Mouse (Mus musculus) thymus, adult 2 months (tissue): ENCODE data around the gene 4930519P11Rik. TPM values are rescaled to one million over a fixed set of nuclear protein-coding genes. Genes with fewer than 3 reads are reported as not detected.

Source experiments
- DNase-seq: peaks from one replicate; pipeline ENCODE4 v3.0.0; 2021
- H3K27ac ChIP-seq: fragments of 200-500 bp; 2 replicates; pipeline ENCODE4 v1.5.1; 2012; ENCODE audit warnings: low read length, control low read depth; ENCODE audit not compliant: control insufficient read depth, insufficient read depth
- H3K27me3 ChIP-seq: fragments of 200-500 bp; 2 replicates; pipeline ENCODE4 v1.6.1; 2012; ENCODE audit warnings: mild to moderate bottlenecking, low read length, moderate library complexity, mixed read lengths; ENCODE audit not compliant: control insufficient read depth, insufficient read depth
- H3K36me3 ChIP-seq: fragments of 200-500 bp; 2 replicates; pipeline ENCODE4 v1.6.1; 2012; ENCODE audit warnings: mild to moderate bottlenecking, low read length, moderate library complexity; ENCODE audit not compliant: control insufficient read depth, insufficient read depth
- H3K4me1 ChIP-seq: fragments of 200-500 bp; replicated peaks from 2 replicates; pipeline ENCODE4 v1.6.1; 2012; ENCODE audit warnings: low read length; ENCODE audit not compliant: control insufficient read depth, insufficient read depth
- H3K4me3 ChIP-seq: fragments of 200-500 bp; 2 replicates; pipeline ENCODE4 v1.5.1; 2012; ENCODE audit warnings: mild to moderate bottlenecking, low read length, control low read depth, moderate library complexity; ENCODE audit not compliant: control insufficient read depth, insufficient read depth
- CTCF ChIP-seq: fragments of 200-500 bp; IDR thresholded peaks from 2 replicates; pipeline ENCODE4 v1.5.1; 2012; ENCODE audit warnings: mild to moderate bottlenecking, control low read depth, low read length, moderate library complexity, borderline replicate concordance; ENCODE audit not compliant: control insufficient read depth, poor library complexity, insufficient read depth; ENCODE audit errors: extremely low read depth
- POLR2A ChIP-seq: fragments of 200-500 bp; IDR thresholded peaks from 2 replicates; pipeline ENCODE4 v1.6.1; 2012; ENCODE audit warnings: mild to moderate bottlenecking, low read length, control low read depth, moderate library complexity; ENCODE audit not compliant: control insufficient read depth, poor library complexity, insufficient read depth; ENCODE audit errors: extremely low read depth
- WGBS: fragments of 180-500 bp; shearing (Covaris S2); methylation state at CpG from one replicate; pipeline ENCODE4 v1.1.7; 2018; 5-methylcytosine and 5-hydroxymethylcytosine counted together
- polyA plus RNA-seq: library from polyadenylated mRNA; depleted of rRNA; stranded (reverse); fragments of >200 nt; gene quantifications from 2 replicates; pipeline ENCODE4 v1.2.3, GENCODE M21; 2012

4930519P11Rik gene
- polyA plus RNA-seq, 1 experiment = 1.5 TPM

DNA sequence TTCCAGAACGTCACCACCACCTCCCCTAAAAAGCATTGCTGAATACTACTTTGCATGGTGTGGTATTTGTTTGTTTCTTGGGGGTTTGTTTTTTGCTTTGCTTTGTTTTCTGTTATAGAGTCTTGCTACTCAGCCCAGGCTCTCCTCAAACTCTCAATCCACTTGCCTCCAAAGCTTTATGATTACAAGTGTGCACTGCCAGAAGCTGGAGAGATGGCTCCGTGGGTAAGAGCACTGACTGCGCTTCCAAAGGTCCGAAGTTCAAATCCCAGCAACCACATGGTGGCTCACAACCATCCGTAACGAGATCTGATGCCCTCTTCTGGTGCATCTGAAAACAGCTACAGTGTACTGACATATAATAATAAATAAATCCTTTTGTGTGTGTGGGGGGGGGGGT, 12.7 kb downstream of the 4930519P11Rik start:
- Histone ChIP-seq H3K4me1 (peaks cover 30% of the 10 kb centered on the region), H3K27me3 (no peaks in the 10 kb centered on the region), H3K27ac (no peak overlapping the region), H3K4me3 (no peak overlapping the region), H3K36me3 (0 out of 2 replicates have a peak, but pooled peaks cover 5% of the 10 kb centered on the region)
- 94% methylated on average over 6 of the region's 6 CpGs for WGBS
- no peak for DNase-seq
- no peak for TF ChIP-seq POLR2A
- TF ChIP-seq CTCF = no peak

DNA sequence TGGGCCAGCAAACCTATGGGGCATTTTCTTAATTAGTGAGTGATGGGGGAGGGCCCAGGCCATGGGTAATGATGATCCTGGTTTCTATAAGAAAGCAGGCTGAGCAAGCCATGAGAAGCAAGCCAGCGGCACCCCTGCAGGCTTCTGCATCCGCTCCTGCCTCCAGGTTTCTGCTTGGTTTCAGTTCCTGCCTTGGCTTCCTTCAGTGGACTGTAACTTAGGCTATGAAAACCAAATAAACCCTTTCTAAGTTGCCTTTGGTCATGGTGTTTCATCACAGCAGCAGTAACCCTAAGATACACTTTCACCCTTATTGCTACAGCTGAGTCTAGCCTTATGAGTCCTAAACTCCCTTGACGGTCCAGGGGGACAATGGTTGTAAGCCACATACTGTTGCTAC, 15.8 kb downstream of the 4930519P11Rik start:
- no peak for DNase-seq
- Histone ChIP-seq H3K4me3 (no peak overlapping the region), H3K27me3 (no peaks in the 10 kb centered on the region), H3K4me1 (peaks cover 16% of the 10 kb centered on the region; the same call in 1 of the 2 replicates), H3K36me3 (peaks cover 18% of the 10 kb centered on the region), H3K27ac (no peak overlapping the region)
- WGBS = 93% methylated on average over 3 of the region's 3 CpGs
- TF ChIP-seq POLR2A = no peak
- TF ChIP-seq CTCF = no peak

DNA sequence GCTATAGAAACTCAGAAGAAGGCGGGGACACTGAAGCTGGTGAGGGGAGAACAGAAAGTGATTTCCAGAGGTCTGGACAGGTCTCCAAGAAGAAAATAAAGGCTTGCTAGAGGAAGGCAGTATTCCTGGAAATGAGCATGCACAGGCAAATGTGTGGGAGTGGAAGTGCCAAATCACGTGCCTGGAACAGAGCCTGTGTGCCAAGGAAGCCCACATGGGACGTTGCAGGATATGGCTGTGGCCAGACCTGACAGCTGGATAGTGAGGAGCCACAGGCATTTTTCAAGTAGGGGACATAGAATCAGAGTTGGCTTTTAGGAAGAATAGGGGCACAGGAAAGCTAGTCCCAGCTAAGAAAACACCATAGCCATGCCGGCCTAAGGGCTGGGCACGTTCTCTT, 17.5 kb downstream of the 4930519P11Rik start:
- Histone ChIP-seq H3K36me3 (peaks cover 18% of the 10 kb centered on the region), H3K4me3 (no peak overlapping the region), H3K27me3 (no peaks in the 10 kb centered on the region), H3K27ac (no peak overlapping the region), H3K4me1 (peaks cover 15% of the 10 kb centered on the region; the same call in 1 of the 2 replicates)
- 96% methylated on average over 5 of the region's 5 CpGs for WGBS
- TF ChIP-seq POLR2A = no peak
- no peak for TF ChIP-seq CTCF
- DNase-seq = no peak

DNA sequence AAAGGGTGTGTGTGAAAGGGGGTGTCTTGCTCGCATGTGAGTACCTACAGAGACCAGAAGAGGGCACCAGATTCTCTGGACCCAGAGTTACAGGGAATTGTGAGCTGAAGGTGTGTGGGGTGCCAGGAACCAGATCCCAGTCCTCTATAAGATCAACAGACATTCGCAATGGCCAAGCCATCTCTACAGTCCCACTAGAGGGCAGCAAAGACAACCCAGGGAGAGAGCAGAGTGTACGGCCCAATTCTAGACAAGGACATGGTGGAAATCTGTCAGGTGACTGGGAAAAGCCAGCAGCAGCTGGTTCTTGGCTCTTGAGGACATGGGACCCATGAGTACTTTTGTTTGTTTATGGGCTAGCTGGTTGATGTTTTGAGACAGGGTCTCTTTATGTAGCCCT, 20.2 kb downstream of the 4930519P11Rik start:
- peak; percentile 66 for DNase-seq
- Histone ChIP-seq H3K4me1 (peaks cover 6% of the 10 kb centered on the region; the same call in 1 of the 2 replicates), H3K4me3 (no peak overlapping the region), H3K27me3 (no peaks in the 10 kb centered on the region), H3K27ac (no peak overlapping the region), H3K36me3 (peaks cover 23% of the 10 kb centered on the region)
- WGBS = 82% methylated on average over 3 of the region's 3 CpGs
- TF ChIP-seq CTCF (no peak), POLR2A (no peak)

DNA sequence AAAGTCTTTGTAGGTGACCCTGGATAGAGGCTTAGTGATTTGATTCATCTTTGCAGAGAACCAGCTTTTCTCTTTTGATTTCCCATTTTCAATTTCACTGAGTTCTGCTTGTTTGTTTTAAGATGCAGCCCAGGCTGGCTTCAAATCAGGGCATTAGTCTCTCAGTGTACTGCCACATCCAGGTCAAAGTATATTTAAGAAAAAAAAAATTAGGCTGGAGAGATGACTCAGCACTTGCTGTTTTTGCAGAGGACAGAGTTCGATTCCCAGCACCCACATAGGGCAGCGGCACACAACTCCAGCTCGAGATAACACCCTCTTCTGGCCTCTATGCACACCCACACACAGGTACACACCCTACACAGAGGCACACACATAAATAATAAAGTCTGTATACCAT, 22.0 kb downstream of the 4930519P11Rik start:
- TF ChIP-seq POLR2A (no peak), CTCF (no peak)
- WGBS = 95% methylated on average over 3 of the region's 3 CpGs
- DNase-seq = no peak
- H3K4me3 ChIP-seq = no peak overlapping the region
- no peak overlapping the region for H3K27ac ChIP-seq
- H3K36me3 ChIP-seq = peaks cover 37% of the 10 kb centered on the region
- H3K27me3 ChIP-seq = no peaks in the 10 kb centered on the region
- H3K4me1 ChIP-seq = no peaks in the 10 kb centered on the region

DNA sequence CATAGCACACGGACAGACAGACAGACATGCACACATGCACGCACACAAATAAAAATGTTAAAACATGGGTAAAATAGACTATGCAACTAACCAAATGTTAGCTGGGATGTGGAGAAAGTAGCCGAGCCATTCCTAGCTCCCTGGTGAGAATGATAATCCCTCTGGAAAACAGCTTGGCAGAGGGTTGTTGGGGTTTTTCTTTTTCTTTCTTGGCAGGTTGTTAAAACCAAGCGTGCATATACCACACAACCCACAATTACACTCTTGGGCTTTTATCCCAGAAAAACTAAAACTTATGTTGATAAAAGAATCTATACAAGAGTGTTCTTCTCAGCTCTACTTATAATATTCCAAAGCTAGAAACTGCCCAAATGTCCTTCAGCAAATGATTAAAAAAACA, 24.2 kb downstream of the 4930519P11Rik start:
- no peak overlapping the region for H3K4me3 ChIP-seq
- peaks cover 26% of the 10 kb centered on the region for H3K36me3 ChIP-seq
- H3K4me1 ChIP-seq = no peaks in the 10 kb centered on the region
- DNase-seq = no peak
- no peaks in the 10 kb centered on the region for H3K27me3 ChIP-seq
- TF ChIP-seq CTCF (no peak), POLR2A (no peak)
- WGBS = 98% methylated on average over 4 of the region's 4 CpGs
- no peak overlapping the region for H3K27ac ChIP-seq

DNA sequence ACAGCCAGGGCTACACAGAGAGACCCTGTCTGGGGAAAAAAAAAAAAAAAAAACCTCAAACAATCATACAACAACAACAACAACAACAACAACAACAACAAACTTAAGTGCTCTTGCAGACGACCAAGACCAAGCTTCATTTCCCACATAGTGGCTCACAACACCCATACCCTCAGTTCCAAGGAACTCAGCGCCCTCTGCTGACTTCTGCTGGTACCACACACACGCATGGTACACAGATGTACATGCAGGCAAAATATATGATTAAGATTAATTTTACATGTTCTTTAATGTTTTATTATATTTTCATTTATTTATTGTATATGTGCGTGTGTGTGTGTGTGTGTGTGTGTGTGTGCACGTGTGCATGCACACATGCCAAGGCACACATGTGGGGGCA, 26.8 kb downstream of the 4930519P11Rik start:
- no peak overlapping the region for H3K27ac ChIP-seq
- no peaks in the 10 kb centered on the region for H3K27me3 ChIP-seq
- H3K36me3 ChIP-seq = peaks cover 25% of the 10 kb centered on the region
- 88% methylated on average over 5 of the region's 5 CpGs for WGBS
- TF ChIP-seq CTCF (no peak), POLR2A (no peak)
- H3K4me3 ChIP-seq = no peak overlapping the region
- peak; percentile 67 for DNase-seq
- no peaks in the 10 kb centered on the region for H3K4me1 ChIP-seq
